Mouse (Mus musculus): ENCODE measurements at regions not wholly inside any gene's neighbourhood (a gene's known extent, or its start where the extent isn't known, plus 50 kb on each side); places are given as distances from the start of the nearest gene placed in this dataset.
"Not testable (repeated sequence)": the region's sequence is repeated elsewhere in the genome, so short reads cannot be mapped to it uniquely, and the experiment has no call there.

DNA sequence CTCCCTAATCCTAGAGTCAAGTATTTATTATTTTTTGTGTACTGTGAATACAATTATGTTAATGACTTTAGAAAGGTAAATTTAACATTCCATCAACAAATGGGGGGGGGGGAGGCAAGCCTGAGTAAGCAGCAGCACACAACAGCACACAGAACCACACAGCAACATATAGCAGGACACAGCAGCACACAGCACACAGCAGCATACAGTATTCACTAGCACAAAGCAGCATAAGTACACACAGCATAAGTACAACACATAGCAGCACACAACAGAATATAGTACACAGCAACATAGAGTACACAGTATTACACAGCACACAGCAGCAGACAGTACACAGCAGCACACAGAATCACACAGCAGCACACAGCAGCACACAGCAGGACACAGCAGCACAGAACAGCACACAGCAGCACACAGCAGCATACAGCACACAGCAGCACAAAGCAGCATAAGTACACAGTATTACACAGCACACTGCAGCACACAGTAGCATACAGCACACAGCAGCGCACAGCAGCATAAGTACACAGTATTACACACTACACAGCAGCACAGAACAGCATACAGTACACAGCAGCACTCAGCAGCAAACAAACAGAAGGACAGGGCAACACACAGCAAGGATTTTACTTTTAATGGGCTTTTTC lies 605.7 kb downstream of the Tbl1xr1 start:
- no peak for DNase-seq

DNA sequence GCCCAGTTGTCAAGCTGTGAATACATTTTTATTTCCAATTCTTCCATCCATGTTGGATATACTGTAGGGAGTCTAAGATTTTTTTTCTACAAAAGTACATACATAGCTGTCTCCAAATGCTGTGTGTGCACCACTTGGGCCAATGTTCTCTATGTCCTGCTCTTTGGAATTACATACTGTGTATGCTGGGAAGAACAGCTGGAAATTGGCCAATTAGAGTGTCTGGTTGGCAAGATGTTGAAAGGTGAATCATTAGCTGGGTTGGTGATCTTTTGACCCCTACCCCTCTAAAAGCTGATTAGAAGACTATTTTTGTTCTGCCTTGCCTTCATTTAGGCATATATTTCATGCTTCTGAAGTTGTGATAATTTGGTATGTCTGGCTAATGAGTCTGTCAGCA lies 622.9 kb downstream of the Tbl1xr1 start:
- DNase-seq, result peak; percentile 17

- DNase-seq, result not testable (repeated sequence)
Observed at GRCm38 (mm10) chr3:22701486-22701885, 625.0 kb downstream of the Tbl1xr1 start.

DNA sequence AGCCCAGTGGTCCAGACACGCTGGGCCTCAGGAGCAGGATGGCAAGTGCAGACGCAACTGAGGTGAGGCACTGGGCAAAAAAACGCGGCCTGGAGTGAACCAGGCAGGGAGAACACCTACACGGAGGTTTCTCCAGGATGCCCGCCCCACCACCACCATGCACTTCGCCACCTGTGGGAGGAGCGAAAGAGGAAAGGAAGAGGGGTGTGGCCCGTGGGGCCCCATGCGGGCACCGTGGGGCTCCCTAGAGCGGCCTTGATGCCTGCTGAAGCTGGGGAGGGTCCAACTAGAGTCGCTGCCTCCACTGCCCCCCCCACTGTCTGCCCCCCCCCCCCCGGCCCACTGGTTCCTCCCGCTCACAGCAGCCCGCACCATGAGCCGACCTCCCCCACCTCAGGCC lies 629.2 kb downstream of the Tbl1xr1 start:
- DNase-seq, result no peak

DNA sequence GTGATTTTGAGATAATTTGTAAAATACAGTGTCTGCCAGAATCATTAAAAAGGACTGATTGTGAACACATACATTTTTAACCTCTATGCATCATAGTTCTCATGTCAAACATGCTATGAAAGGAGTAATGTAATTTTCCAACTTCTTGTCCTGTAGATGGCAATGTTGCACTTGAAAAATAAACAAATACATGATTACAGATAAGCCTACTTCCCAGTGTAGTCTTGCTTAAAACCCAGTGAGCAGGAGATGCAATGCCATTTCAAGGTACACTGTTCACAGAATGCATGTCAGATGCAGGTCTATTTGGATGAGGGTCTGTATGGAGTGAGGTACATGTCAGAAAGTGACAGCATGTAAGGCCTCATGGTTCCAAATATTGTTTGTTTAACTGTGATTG lies 668.6 kb downstream of the Tbl1xr1 start:
- no peak for DNase-seq

Data from kidney, postnatal 14 days (tissue).